20 mouse cellular contexts compared by ENCODE assay signal in the genomic region with DNA sequence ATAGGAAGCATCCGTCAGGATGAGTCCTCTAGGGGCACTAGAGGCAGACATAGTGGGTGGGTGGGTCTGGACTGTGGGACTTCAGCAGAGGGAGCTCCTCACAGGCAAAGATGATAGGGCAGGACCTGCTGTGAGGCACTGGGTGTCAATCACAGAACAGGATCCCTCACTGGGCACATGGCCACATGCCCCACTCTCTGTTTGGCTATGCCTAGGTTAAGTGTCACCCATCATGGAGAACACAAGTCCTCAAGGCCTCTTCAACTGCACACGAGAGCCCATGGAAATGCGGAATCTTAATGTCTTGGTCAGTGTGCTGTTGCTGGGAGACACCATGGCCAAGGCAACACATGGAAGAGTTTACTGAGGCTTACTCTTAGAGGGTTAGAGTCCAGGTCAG. TPM values are rescaled to one million over a fixed set of nuclear protein-coding genes. Genes with fewer than 3 reads are reported as not detected.
DNase-seq lines count a peak whose midpoint lies in the region; ATAC-seq and TF ChIP-seq lines count a peak whose summit lies in the region.
"Had no signal": no experiment of that assay in that cellular context is flagged by ENCODE, and none has a peak within 500 bp of the region (broad histone marks: within the 10 kb centered on the region; RNA-seq: fewer than 3 reads in every experiment).

No protein-coding gene starts in this region.

- ATAC-seq in heart, embryonic 11.5 days (replicated peaks; ENCODE audit: insufficient number of reproducible peaks, low FRiP score, low TSS enrichment): no peak
- ATAC-seq in liver, embryonic 16.5 days (ENCODE audit: low read depth): no peak
- ATAC-seq in liver, embryonic 11.5 days (replicated peaks; ENCODE audit: low FRiP score): no peak
- ATAC-seq: activated CD4-positive, CD25-positive, alpha-beta regulatory T cell, adult 4 months; forebrain, embryonic 15.5 days; Patski had no signal

- peaks cover 3% of the 10 kb centered on the region; the same call in 1 of the 2 replicates for H3K36me3 ChIP-seq in heart, embryonic 11.5 days (ENCODE audit: control insufficient read depth, insufficient read depth, low read length)
- H3K36me3 ChIP-seq in kidney, adult 2 months (ENCODE audit: control insufficient read depth, insufficient read depth, low read length): no peaks in the 10 kb centered on the region
- 0 out of 2 replicates have a peak, but pooled peaks cover 2% of the 10 kb centered on the region for H3K36me3 ChIP-seq in liver, embryonic 16.5 days (ENCODE audit: control insufficient read depth, insufficient read depth)
- peaks cover 10% of the 10 kb centered on the region for H3K36me3 ChIP-seq in liver, embryonic 11.5 days (ENCODE audit: control insufficient read depth, insufficient read depth, low read length)
- H3K36me3 ChIP-seq: embryonic facial prominence, embryonic 12.5 days; forebrain, embryonic 15.5 days; heart, embryonic 15.5 days; hindbrain, embryonic 15.5 days had no signal

- peaks cover 74% of the 10 kb centered on the region for H3K4me1 ChIP-seq in heart, embryonic 11.5 days (ENCODE audit: control insufficient read depth, insufficient read depth, low read length)
- peaks cover 66% of the 10 kb centered on the region for H3K4me1 ChIP-seq in kidney, adult 2 months (ENCODE audit: control insufficient read depth, insufficient read depth, low read length)
- H3K4me1 ChIP-seq in liver, embryonic 16.5 days (ENCODE audit: control insufficient read depth, low read depth, low read length): peaks cover 54% of the 10 kb centered on the region
- peaks cover 64% of the 10 kb centered on the region for H3K4me1 ChIP-seq in liver, embryonic 11.5 days (replicated peaks; ENCODE audit: control insufficient read depth, insufficient read depth, low read length)

- H3K9me3 ChIP-seq in heart, embryonic 11.5 days (replicated peaks; ENCODE audit: control insufficient read depth, low read length): no peaks in the 10 kb centered on the region
- H3K9me3 ChIP-seq in liver, embryonic 16.5 days (replicated peaks; ENCODE audit: control insufficient read depth, low read length): no peaks in the 10 kb centered on the region
- H3K9me3 ChIP-seq in liver, embryonic 11.5 days (ENCODE audit: control insufficient read depth, low read length): no peaks in the 10 kb centered on the region
- H3K9me3 ChIP-seq: forebrain, embryonic 15.5 days; heart, embryonic 15.5 days; hindbrain, embryonic 15.5 days had no signal

- DNase-seq in heart, adult 11 months: no peak
- peak; percentile 36 for DNase-seq in kidney, adult 9 months
- no peak for DNase-seq in kidney, adult 2 months
- DNase-seq in liver, embryonic 11.5 days (ENCODE audit: low spot score): no peak
- DNase-seq in lung, postnatal 36 days: peak; percentile 54
- no peak for DNase-seq in lung, postnatal 25 days (ENCODE audit: low spot score)
- DNase-seq: adrenal gland, postnatal 14 days; cerebellum, adult 11-12 months; cerebellum, adult 9-10 months; cerebellum, postnatal 25 days; gastrocnemius, postnatal 14 days had no signal

- peak overlapping the region; percentile 54 for H3K27ac ChIP-seq in heart, embryonic 11.5 days (ENCODE audit: low read depth, low read length)
- H3K27ac ChIP-seq in kidney, adult 2 months (ENCODE audit: insufficient read depth, low read depth, low read length): no peak overlapping the region
- 0 out of 2 replicates have a peak overlapping the region, but pooled peaks have one; percentile 9 for H3K27ac ChIP-seq in liver, embryonic 16.5 days (ENCODE audit: low read length)
- H3K27ac ChIP-seq in liver, embryonic 11.5 days (ENCODE audit: low read depth, low read length): no peak overlapping the region
- H3K27ac ChIP-seq: embryonic facial prominence, embryonic 12.5 days; forebrain, embryonic 15.5 days; hindbrain, embryonic 15.5 days had no signal

- H3K27me3 ChIP-seq in heart, embryonic 11.5 days (ENCODE audit: control insufficient read depth, insufficient read depth, low read length): no peaks in the 10 kb centered on the region
- H3K27me3 ChIP-seq in kidney, adult 2 months (replicated peaks; ENCODE audit: control insufficient read depth, insufficient read depth, low read length): no peaks in the 10 kb centered on the region
- no peaks in the 10 kb centered on the region for H3K27me3 ChIP-seq in liver, embryonic 16.5 days (ENCODE audit: control insufficient read depth, insufficient read depth, low read depth, low read length)
- no peaks in the 10 kb centered on the region for H3K27me3 ChIP-seq in liver, embryonic 11.5 days (replicated peaks; ENCODE audit: control insufficient read depth, insufficient read depth, low read length)
- H3K27me3 ChIP-seq: CH12.LX; embryonic facial prominence, embryonic 12.5 days; forebrain, embryonic 15.5 days; heart, embryonic 15.5 days; hindbrain, embryonic 15.5 days; Patski had no signal

- H3K4me3 ChIP-seq in heart, embryonic 11.5 days (ENCODE audit: low read depth, low read length): no peak overlapping the region
- H3K4me3 ChIP-seq in kidney, adult 2 months (ENCODE audit: insufficient read depth, low read depth, low read length): no peak overlapping the region
- no peak overlapping the region for H3K4me3 ChIP-seq in liver, embryonic 16.5 days (ENCODE audit: low read depth, low read length)
- H3K4me3 ChIP-seq in liver, embryonic 11.5 days (ENCODE audit: low read depth, low read length): no peak overlapping the region
- H3K4me3 ChIP-seq: embryonic facial prominence, embryonic 12.5 days; forebrain, embryonic 15.5 days; heart, embryonic 15.5 days; hindbrain, embryonic 15.5 days had no signal

- WGBS in heart, embryonic 11.5 days (ENCODE audit: insufficient replicate concordance): 82% methylated on average over 3 of the region's 3 CpGs
- WGBS in kidney, adult 2 months: 88% methylated on average over 3 of the region's 3 CpGs
- WGBS in liver, embryonic 16.5 days (ENCODE audit: insufficient replicate concordance): 80% methylated on average over 3 of the region's 3 CpGs
- 98% methylated on average over 3 of the region's 3 CpGs for WGBS in liver, embryonic 11.5 days

- H3K4me2 ChIP-seq in heart, embryonic 11.5 days: no peak overlapping the region
- no peak overlapping the region for H3K4me2 ChIP-seq in liver, embryonic 16.5 days (ENCODE audit: low read depth, low read length)
- no peak overlapping the region for H3K4me2 ChIP-seq in liver, embryonic 11.5 days
- H3K4me2 ChIP-seq: embryonic facial prominence, embryonic 12.5 days; forebrain, embryonic 15.5 days; heart, embryonic 15.5 days; hindbrain, embryonic 15.5 days had no signal

- H3K9ac ChIP-seq in heart, embryonic 11.5 days (ENCODE audit: low read depth, low read length): no peak overlapping the region
- no peak overlapping the region for H3K9ac ChIP-seq in liver, embryonic 16.5 days (ENCODE audit: low read depth, low read length)
- no peak overlapping the region for H3K9ac ChIP-seq in liver, embryonic 11.5 days (ENCODE audit: low read depth, low read length)
- H3K9ac ChIP-seq: embryonic facial prominence, embryonic 12.5 days; forebrain, embryonic 15.5 days; heart, embryonic 15.5 days; hindbrain, embryonic 15.5 days had no signal

- no peak for TF ChIP-seq CTCF in kidney, adult 2 months (conservative IDR thresholded peaks at IDR 0.05; ENCODE audit: insufficient read depth, insufficient read length, low read depth, low read length)

- no peak for TF ChIP-seq POLR2A in kidney, adult 2 months (IDR thresholded peaks at IDR 0.05; ENCODE audit: low read depth, low read length)

RNA-seq across cellular contexts. Expression of gene Piezo1, which starts 23.2 kb away (rescaled TPM):
- polyA plus RNA-seq in heart, embryonic 11.5 days (2014; fragmentation: Nextera tagmentation; extraction: Ambion mirVana): 17.4 and 19.4 TPM in 2 replicates
- 102 and 121 TPM in 2 replicates for polyA plus RNA-seq in kidney, adult 2 months (2012; rRNA removed)
- polyA plus RNA-seq in liver, embryonic 16.5 days (2015; fragmentation: Nextera tagmentation; extraction: Ambion mirVana): 11.3 and 15.5 TPM in 2 replicates
- polyA plus RNA-seq in liver, embryonic 11.5 days (2014; fragmentation: Nextera tagmentation; extraction: Ambion mirVana): 29.7 and 45.8 TPM in 2 replicates

RNA-seq across cellular contexts. Expression of gene Cdt1, which starts 39.9 kb away (rescaled TPM):
- polyA plus RNA-seq in heart, embryonic 11.5 days (2014; fragmentation: Nextera tagmentation; extraction: Ambion mirVana): 29.5 and 30.4 TPM in 2 replicates
- 7.1 and 8.6 TPM in 2 replicates for polyA plus RNA-seq in kidney, adult 2 months (2012; rRNA removed)
- 34.7 and 41.1 TPM in 2 replicates for polyA plus RNA-seq in liver, embryonic 16.5 days (2015; fragmentation: Nextera tagmentation; extraction: Ambion mirVana)
- 93.2 and 98.2 TPM in 2 replicates for polyA plus RNA-seq in liver, embryonic 11.5 days (2014; fragmentation: Nextera tagmentation; extraction: Ambion mirVana)

RNA-seq across cellular contexts. Expression of gene Aprt, which starts 48.8 kb away (rescaled TPM):
- 250 and 262 TPM in 2 replicates for polyA plus RNA-seq in heart, embryonic 11.5 days (2014; fragmentation: Nextera tagmentation; extraction: Ambion mirVana)
- polyA plus RNA-seq in kidney, adult 2 months (2012; rRNA removed): 177 and 190 TPM in 2 replicates
- polyA plus RNA-seq in liver, embryonic 16.5 days (2015; fragmentation: Nextera tagmentation; extraction: Ambion mirVana): 196 and 204 TPM in 2 replicates
- 400 and 425 TPM in 2 replicates for polyA plus RNA-seq in liver, embryonic 11.5 days (2014; fragmentation: Nextera tagmentation; extraction: Ambion mirVana)

RNA-seq across cellular contexts. Expression of gene Ctu2, which starts 52.0 kb away (rescaled TPM):
- 35.2 and 39.0 TPM in 2 replicates for polyA plus RNA-seq in heart, embryonic 11.5 days (2014; fragmentation: Nextera tagmentation; extraction: Ambion mirVana)
- 16.8 and 21.1 TPM in 2 replicates for polyA plus RNA-seq in kidney, adult 2 months (2012; rRNA removed)
- polyA plus RNA-seq in liver, embryonic 16.5 days (2015; fragmentation: Nextera tagmentation; extraction: Ambion mirVana): 9.6 and 12.7 TPM in 2 replicates
- polyA plus RNA-seq in liver, embryonic 11.5 days (2014; fragmentation: Nextera tagmentation; extraction: Ambion mirVana): 51.9 and 55.6 TPM in 2 replicates

RNA-seq across cellular contexts. Expression of gene Rnf166, which starts 52.1 kb away (rescaled TPM):
- polyA plus RNA-seq in heart, embryonic 11.5 days (2014; fragmentation: Nextera tagmentation; extraction: Ambion mirVana): 28.1 and 34.4 TPM in 2 replicates
- polyA plus RNA-seq in kidney, adult 2 months (2012; rRNA removed): 64.4 and 64.5 TPM in 2 replicates
- 12.7 and 14.0 TPM in 2 replicates for polyA plus RNA-seq in liver, embryonic 16.5 days (2015; fragmentation: Nextera tagmentation; extraction: Ambion mirVana)
- polyA plus RNA-seq in liver, embryonic 11.5 days (2014; fragmentation: Nextera tagmentation; extraction: Ambion mirVana): 24.7 and 26.8 TPM in 2 replicates

Comparison
In these comparisons a context has a peak if more than half of its experiments do, and no peak if none do; other contexts are left out.
1. H3K27ac ChIP-seq: peak in heart, embryonic 11.5 days (single experiment) and liver, embryonic 16.5 days (single experiment); none in kidney, adult 2 months (single experiment) and liver, embryonic 11.5 days (single experiment).
2. DNase-seq: peak in kidney, adult 9 months (single experiment) and lung, postnatal 36 days (single experiment); none in heart, adult 11 months (single experiment), kidney, adult 2 months (single experiment), liver, embryonic 11.5 days (single experiment) and lung, postnatal 25 days (single experiment).